Mouse (Mus musculus): Measurements from ENCODE around the gene Dhx32.

Dhx32 gene

DNA sequence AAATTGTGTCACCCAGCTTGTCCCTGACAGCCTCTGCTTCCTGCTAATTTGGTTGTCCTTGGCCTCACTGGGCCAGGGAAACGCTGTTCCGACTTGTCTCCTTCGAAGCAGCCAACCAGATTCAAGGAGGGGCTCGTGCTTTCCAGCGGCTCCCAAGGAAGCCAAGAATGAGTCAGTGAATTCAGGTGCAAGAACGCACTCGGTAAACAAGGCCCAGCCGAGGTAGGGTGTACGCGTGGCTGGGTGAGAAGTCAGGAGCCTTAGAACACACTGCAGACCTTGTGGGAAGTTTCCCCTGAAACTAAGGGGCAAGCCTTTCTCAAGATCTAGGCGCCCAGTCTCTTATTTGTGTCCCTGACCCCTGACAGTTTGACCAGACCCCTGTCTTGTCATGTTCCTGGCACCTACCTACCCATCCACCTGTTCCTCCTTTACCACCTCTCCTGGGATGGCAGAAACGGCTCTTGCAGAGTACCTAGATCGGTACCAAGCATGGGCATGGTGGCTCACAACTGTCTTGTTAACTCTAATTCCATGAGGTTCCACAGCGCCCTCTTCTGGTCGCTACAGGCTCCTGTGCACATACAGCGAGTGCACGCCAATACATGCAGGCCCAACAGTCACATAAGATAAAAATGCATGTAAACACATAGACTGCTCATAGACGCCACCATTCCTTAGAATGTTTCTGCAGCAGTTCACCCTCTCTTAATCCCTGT is at the start of gene Dhx32:
Gene Dhx32, minus strand, starts transcription at position 10 of the 719 bp plus-strand sequence.
- DNase-seq (ENCODE audit: low spot score in 2 of 2), result peak; percentile 46 to 80

DNA sequence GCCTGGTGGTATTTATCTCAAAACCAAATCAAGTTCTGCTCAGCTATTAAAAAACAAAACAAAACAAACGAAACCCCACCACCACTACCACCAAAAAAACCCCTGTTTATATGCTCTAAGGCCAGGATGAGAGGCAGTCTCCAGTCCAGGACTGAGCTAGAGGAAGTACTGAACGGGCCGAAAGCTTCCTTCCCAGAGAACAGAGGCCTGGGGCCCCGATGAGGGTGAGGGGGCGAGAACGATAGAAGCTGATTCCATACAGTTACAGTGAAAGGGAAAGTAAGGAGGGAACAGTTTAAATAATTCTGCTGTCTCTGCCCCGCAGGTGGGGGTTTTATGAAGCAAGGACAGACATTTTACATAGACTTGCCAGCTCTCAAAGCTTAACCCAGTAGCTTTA is 47.1 kb upstream of the Dhx32 start:
- no peak for DNase-seq (ENCODE audit: low spot score in 2 of 2)

GRCm38 (mm10) chr7:133828514-133828913 is 46.0 kb upstream of the Dhx32 start:
- no peak for DNase-seq (ENCODE audit: low spot score in 2 of 2)

GRCm38 (mm10) chr7:133824579-133824978 is 42.1 kb upstream of the Dhx32 start:
- no peak for DNase-seq (ENCODE audit: low spot score in 2 of 2)

DNA sequence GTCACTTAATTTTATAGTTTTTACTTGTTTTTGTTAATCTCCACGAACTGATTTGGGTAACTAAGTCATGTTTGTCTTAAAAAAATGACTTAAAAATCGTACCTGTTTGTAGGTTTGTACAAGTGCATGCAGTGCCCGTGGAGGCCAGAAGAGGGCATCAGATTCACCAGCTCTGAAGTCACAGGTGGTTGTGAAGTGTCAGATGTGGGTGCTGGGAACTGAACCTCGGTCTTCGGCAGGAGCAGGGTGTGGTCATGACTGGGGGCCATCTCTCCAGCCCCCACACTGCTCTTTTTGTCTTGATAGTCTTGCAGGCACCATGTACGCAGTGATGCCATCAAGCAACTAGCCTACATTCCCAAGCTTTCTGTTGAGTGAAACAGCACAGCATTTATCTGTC is 41.2 kb upstream of the Dhx32 start:
- no peak for DNase-seq (ENCODE audit: low spot score in 2 of 2)

GRCm38 (mm10) chr7:133813331-133813730 is 30.8 kb upstream of the Dhx32 start:
- no peak for DNase-seq (ENCODE audit: low spot score in 2 of 2)

DNA sequence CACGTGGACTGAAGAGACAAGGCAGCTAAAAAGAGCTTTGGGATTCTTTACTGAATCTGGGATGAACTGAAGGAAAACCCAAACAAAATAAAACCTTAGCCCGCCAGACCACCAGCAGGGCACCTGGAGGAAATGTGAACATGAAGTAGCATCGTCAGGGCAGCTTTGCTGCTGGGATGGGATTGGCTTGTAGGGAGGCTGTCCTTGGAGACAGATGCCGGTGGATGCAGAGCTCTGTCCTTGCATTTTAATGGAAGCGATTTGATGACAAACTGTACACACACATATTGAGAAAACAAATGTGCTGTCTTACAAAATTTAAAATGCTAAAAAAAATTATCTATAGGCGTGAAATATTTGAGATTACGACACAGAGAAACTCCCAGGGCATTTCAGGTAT is 30.4 kb upstream of the Dhx32 start:
- DNase-seq (ENCODE audit: low spot score in 2 of 2), result no peak

DNA sequence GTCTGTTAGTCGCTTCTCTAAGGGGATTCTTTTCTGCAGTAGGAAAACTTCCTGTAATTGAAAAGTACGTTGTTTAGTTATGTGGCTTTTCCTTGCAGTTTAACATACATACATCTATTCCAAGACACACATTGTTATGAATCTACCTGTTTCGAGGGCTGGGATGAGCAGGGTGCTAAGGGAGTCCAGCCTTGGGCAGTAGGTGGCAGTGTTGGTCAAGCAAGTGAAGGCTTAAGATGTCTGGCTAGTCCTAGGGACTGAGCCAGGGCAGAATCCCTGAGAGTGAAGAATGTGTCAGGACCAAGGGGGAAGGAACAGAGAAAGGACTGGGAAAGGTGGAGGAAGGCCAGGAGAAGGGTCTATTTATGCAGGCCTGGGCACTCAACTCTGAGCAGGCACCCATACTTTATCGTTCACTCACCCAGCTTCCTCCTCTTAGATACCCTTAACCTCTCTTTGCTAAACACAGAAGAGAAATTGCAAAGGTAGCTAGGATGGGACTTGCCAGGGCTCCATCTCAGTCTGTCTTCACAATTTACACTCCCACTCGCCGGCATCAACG is 23.2 kb upstream of the Dhx32 start:
- peak; percentile 41 to 63 for DNase-seq (ENCODE audit: low spot score in 2 of 2)

GRCm38 (mm10) chr7:133801823-133802222 is 19.3 kb upstream of the Dhx32 start:
- DNase-seq (ENCODE audit: low spot score in 2 of 2), result no peak

DNA sequence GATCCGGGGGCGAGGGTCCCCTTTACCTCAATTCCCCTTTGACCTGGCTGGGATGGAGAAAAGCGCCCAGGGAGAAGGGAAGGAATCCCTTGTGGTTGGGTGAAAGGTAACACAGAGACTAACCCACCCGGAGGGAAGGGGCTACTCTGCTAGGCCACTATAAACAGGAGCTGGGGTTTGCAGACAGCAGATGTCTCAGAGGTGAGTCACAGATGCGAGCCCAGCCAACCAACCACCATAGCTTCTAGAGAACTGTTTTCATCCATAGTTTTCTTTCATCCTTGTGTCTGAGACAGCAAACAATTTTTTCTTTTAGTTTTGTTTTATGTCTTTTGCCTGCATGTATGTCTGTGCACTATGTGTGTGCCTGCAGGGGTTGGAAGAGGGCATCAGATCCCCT is 17.4 kb upstream of the Dhx32 start:
- no peak for DNase-seq (ENCODE audit: low spot score in 2 of 2)

- DNase-seq (ENCODE audit: low spot score in 2 of 2), result peak; percentile 57 to 80
Measured at GRCm38 (mm10) chr7:133794720-133795119, 12.2 kb upstream of the Dhx32 start.

DNA sequence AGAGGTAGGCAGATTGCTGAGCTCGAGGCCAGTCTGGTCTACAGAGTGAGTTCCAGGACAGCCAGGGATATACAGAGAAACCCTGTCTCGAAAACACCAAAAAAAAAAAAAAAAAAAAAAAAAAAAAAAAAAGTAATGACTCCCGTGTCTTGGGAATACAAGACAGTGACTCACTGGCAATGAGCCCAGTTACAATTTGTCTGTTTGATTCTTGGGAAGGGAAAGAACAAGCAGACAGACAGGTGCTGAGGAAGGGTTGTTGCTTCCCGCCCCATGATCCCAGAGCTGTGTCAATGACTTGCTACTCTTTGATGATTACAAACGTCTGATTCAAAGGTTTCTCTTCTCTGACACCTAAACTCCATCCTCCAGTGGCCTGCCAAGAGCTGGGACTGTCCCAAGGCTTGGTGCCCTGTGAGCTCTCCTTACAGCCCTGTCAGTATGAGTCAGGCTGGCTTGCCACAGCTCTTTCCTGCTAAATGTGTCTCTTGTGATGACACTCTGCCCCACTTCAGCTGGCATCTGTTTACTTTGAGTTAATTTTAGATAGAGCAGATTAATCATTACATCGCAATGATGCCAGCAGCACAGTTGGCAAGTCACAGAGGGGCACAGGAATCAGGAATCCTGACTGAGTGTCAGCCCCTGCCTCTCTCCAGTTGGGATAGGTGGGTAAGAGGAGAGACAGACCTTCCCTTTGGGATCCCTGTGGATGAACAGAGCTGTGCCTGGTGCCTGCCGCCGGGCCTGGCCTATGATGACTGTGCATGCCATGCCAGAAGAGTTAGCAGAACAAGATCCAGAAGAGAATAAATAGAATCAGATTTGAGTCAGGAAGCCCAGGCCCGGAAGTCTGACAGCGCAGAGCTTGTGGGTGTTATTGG is 11.0 kb upstream of the Dhx32 start:
- DNase-seq (ENCODE audit: low spot score in 2 of 2), result peak; percentile 14 to 22

DNA sequence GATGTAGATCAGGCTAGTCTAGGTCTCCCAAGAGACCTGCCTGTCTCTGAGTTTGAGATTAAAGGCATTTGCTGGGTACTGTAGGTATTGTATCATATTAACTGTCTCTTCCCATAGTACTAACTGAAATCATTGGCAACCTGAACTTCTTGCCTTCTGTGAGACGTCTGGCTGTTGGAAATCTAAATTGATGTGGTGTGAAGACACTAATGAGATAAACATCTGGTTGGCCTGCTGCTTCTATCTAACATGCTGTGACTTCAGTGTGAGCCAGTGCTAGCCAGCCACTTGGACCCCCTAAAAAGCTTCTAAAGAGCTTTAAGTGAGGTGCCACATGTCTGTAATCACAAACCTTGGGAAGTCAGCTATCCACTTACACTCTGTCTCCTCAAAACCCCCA is 10.2 kb upstream of the Dhx32 start:
- no peak for DNase-seq (ENCODE audit: low spot score in 2 of 2)

DNA sequence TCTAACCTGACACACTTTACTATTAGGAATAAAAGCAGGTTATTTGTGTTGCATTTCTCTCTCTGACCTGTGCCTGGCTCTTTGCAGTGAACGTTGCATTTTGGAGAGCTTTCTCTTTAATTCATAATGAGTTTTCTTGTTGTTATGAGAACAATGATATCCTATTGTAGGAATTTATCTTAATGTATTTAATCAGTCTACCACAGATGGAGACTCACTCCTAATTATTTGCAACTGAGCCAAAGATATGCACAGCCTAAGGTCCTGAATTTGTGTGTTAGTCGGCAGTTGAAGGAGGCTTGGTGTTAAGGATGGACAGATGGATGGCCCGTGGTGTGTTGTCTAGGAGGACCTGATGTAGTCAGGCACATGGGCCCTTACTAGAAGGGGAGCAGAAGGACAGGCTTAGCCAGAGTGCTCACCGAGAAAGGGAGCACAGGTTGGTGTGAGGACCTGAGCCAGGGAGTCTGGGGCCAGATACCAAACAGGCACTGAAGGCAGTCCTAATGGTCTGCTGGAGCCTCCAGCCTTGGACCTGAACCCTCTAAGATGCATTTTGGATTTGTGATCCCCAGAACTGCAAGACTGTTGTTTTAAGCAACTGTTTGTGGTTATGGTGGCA is 8.2 kb upstream of the Dhx32 start:
- DNase-seq (ENCODE audit: low spot score in 2 of 2), result no peak

DNA sequence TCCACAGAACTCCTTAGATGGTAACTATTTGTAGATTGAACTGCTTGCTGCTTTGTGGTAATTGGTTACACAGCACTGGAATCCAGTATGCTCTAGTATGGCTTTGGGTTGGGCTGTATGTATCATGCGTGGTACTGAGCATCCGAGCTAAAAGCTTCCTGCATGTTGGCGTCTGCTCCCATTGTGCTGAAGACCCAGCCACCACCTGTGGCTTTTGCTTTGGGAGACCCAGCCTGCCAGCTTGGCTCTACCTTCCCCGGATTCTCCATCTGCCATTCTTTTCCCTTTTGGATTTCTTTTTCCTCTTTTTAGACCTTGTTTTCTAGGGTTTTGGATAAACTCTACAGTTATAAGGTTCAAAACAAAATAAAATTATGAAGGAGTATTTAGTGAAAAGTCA is 7.6 kb upstream of the Dhx32 start:
- no peak for DNase-seq (ENCODE audit: low spot score in 2 of 2)

GRCm38 (mm10) chr7:133788147-133788546 is 5.6 kb upstream of the Dhx32 start:
- DNase-seq (ENCODE audit: low spot score in 2 of 2), result no peak

DNA sequence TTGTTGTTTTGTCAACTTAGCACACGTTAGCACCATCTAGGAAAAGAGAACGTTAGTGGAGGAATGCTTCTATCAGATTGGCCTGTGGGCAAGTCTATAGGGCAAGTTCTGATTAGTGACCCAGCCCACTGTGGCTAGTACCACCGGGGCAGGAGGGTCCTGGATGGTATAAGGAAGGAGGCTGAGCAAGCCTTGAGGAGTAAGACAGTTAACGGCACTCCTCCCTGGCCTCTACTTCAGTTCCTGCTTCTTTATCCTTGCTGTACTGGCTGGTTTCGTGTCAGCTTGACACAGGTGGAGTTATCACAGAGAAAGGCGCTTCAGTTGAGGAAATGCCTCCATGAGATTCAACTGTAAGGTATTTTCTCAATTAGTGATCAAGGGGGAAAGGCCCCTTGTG is 5.0 kb upstream of the Dhx32 start:
- no peak for DNase-seq (ENCODE audit: low spot score in 2 of 2)

DNA sequence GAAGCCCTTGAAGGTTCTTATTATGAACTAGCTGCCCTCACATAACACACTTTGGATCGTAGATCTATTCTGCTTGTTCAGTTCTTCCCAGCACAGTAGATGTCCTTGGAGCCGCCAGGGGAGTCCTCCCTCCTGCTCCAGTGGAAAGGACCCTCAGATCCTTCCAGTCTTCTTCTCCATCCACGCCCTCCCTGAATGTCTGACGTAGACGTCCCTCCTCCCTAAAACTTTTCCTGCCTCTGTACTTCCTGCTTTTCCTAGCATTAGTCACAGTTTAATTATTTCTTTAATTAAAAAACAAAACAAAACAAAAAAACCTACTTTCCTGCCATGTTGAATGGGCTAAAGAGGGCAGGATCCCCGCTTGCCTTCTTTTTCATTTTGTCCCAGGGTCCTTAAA is 535 bp downstream of the Dhx32 start:
- DNase-seq (ENCODE audit: low spot score in 2 of 2), result no peak

- no peak for DNase-seq (ENCODE audit: low spot score in 2 of 2)
Measured at GRCm38 (mm10) chr7:133781583-133781982, 943 bp downstream of the Dhx32 start.

GRCm38 (mm10) chr7:133776626-133776996 is 5.9 kb downstream of the Dhx32 start, which contains the start of gene Fank1:
Gene Fank1 (plus strand): TSS chr7:133776861.
- DNase-seq (ENCODE audit: low spot score in 2 of 2), result peak; percentile 81 to 85

DNA sequence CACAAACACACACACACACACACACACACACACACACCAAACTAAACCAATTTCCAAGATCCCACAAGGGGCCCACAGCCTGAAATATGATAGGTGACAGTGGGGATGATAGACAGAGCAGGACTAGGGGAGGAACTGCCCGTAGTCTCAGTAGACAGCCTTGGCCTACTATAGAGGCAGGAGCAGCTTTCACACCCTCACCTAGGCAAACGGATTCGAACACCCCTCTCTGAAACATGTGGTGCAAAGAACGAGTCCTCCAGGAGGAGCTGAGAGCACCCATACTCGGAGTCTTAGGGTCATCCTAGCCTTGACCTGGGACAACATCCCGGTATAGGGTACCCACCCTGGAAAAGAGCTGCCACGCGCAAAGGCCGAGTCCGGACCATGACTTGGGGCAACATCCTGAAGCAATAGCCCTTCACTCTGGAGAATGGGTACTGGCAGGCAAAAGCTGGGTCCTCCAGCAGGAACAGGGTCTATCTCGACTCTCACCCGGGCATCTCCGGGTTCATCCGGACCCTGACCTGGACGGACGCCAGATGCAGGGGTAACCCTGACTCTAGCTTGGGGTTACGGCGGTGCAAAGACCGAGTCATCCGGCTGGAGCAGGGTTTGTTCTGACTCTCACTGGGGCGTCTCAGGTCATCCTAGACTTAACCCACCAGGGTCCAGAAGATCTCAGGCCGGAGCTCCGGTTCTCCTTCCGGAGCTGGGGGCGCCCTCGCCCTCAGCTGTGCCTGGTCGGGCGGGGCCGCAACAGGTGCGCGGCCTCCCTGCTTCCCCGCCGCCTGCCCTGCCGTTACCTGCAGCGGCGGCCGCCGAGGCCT is 6.5 kb downstream of the Dhx32 start:
- peak in 1 of 2 experiments; percentile 2 for DNase-seq (ENCODE audit: low spot score in 2 of 2)

All from urinary bladder, adult 18-20 months (tissue).